Mouse (Mus musculus): ENCODE data around the gene Cd55b. TPM values are rescaled to one million over a fixed set of nuclear protein-coding genes. Genes with fewer than 3 reads are reported as not detected.

The Cd55b gene
- total RNA-seq, 2 experiments from 2014 or later = 0.35 to 1.2 TPM

Other genes starting within 250 kb of the Cd55b start
- gene Cd55, start 39.7 kb upstream of the Cd55b start, total RNA-seq (2021) = 10 to 100 TPM; 30.0 to 32.5 TPM
- not detected for gene Zp3r, start 206.6 kb upstream of the Cd55b start, total RNA-seq (2021)
- not detected for gene C4bp, start 238.6 kb upstream of the Cd55b start, total RNA-seq (2021)

Measured in gastrocnemius, postnatal 25 days (tissue).